Mouse (Mus musculus): ENCODE data around the gene Cracr2a. TPM values are rescaled to one million over a fixed set of nuclear protein-coding genes. Genes with fewer than 3 reads are reported as not detected.
A peak's percentile ranks its signal among the peaks of the same experiment; 100 is the strongest.

The Cracr2a gene
- polyA plus RNA-seq, 1 experiment from 2014 or later, result 1.5 TPM

GRCm38 (mm10) chr6:127577688-127578087, 16.6 kb downstream of the Cracr2a start:
- Histone ChIP-seq H3K4me3 (ENCODE audit: low read length) (no peak overlapping the region), H3K4me1 (ENCODE audit: control insufficient read depth, insufficient read depth, low read length) (peaks cover 28% of the 10 kb centered on the region), H3K9ac (ENCODE audit: low read depth, low read length) (no peak overlapping the region), H3K27me3 (ENCODE audit: control insufficient read depth, insufficient read depth, low read length) (no peaks in the 10 kb centered on the region; the same call in 1 of the 2 replicates), H3K27ac (ENCODE audit: low read depth, low read length) (no peak overlapping the region), H3K36me3 (ENCODE audit: control insufficient read depth, insufficient read depth, low read length) (no peaks in the 10 kb centered on the region), H3K9me3 (ENCODE audit: control insufficient read depth, low read length) (no peaks in the 10 kb centered on the region), H3K4me2 (replicated peaks; ENCODE audit: low read depth, low read length) (no peak overlapping the region)
- ATAC-seq (ENCODE audit: low FRiP score, low TSS enrichment), result no peak
- WGBS, result 56% methylated on average over 4 of the region's 4 CpGs

DNA sequence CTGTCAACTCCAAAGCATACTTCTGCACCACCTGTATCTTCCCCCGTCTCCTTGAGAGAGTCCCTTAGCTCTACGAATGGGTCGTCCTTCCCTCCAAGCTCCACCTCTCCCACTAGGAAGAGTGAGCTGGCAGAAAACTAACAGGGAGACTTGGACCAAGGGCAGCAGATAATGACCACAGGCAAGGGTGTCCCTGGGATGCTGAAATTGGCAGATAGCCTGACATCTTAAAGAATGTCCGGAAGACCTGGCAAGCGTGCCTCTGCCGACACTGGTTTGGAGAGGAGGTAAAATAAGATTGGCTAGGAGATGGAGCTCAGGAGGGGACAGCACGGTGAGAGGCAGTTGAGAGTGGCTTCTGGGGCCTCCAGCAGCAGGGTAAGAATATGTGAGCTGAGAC, 17.2 kb downstream of the Cracr2a start:
- H3K9me3 ChIP-seq (ENCODE audit: control insufficient read depth, low read length), result no peaks in the 10 kb centered on the region
- H3K27ac ChIP-seq (ENCODE audit: low read depth, low read length), result no peak overlapping the region
- peaks cover 28% of the 10 kb centered on the region for H3K4me1 ChIP-seq (ENCODE audit: control insufficient read depth, insufficient read depth, low read length)
- H3K36me3 ChIP-seq (ENCODE audit: control insufficient read depth, insufficient read depth, low read length), result no peaks in the 10 kb centered on the region
- H3K4me3 ChIP-seq (ENCODE audit: low read length), result no peak overlapping the region
- ATAC-seq (ENCODE audit: low FRiP score, low TSS enrichment), result 0 out of 2 replicates have a peak, but pooled peaks have one; percentile 1
- no peaks in the 10 kb centered on the region; the same call in 1 of the 2 replicates for H3K27me3 ChIP-seq (ENCODE audit: control insufficient read depth, insufficient read depth, low read length)
- no peak overlapping the region for H3K4me2 ChIP-seq (replicated peaks; ENCODE audit: low read depth, low read length)
- WGBS, result 33% methylated on average over 7 of the region's 7 CpGs
- no peak overlapping the region for H3K9ac ChIP-seq (ENCODE audit: low read depth, low read length)

- peak; percentile 73 for ATAC-seq (ENCODE audit: low FRiP score, low TSS enrichment)
- Histone ChIP-seq H3K4me3 (ENCODE audit: low read length) (no peak overlapping the region), H3K4me2 (replicated peaks; ENCODE audit: low read depth, low read length) (no peak overlapping the region), H3K9me3 (ENCODE audit: control insufficient read depth, low read length) (no peaks in the 10 kb centered on the region), H3K4me1 (ENCODE audit: control insufficient read depth, insufficient read depth, low read length) (peaks cover 28% of the 10 kb centered on the region), H3K27ac (ENCODE audit: low read depth, low read length) (no peak overlapping the region), H3K36me3 (ENCODE audit: control insufficient read depth, insufficient read depth, low read length) (no peaks in the 10 kb centered on the region), H3K9ac (ENCODE audit: low read depth, low read length) (no peak overlapping the region), H3K27me3 (ENCODE audit: control insufficient read depth, insufficient read depth, low read length) (no peaks in the 10 kb centered on the region; the same call in 1 of the 2 replicates)
- 4% methylated on average over 5 of the region's 5 CpGs for WGBS
Measured at GRCm38 (mm10) chr6:127578810-127579209, 17.7 kb downstream of the Cracr2a start.

DNA sequence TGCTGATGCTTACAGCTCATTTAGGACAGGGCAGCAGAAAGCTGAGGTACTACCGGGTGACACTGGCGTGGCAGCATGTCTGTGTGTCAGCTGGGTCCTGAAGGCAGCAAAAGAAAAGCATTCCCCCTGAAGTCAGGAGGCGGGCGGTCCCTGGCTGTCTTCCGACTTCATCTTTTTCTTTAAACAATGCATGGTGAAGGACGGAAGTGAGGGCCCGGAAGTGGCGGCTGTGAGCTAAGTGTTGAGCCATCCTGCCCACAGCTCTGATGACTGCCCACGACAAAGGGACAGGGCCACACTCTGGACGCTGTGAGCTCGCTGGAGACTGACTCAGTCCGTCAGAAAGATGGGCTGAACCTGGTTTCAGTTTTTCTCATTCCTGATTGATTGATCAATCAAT, 20.8 kb downstream of the Cracr2a start:
- 0 out of 2 replicates have a peak, but pooled peaks have one; percentile 4 for ATAC-seq (ENCODE audit: low FRiP score, low TSS enrichment)
- Histone ChIP-seq H3K9ac (ENCODE audit: low read depth, low read length) (peak overlapping the region; percentile 37; the same call in 1 of the 2 replicates), H3K4me3 (ENCODE audit: low read length) (peak overlapping the region; percentile 14; the same call in 1 of the 2 replicates), H3K9me3 (ENCODE audit: control insufficient read depth, low read length) (no peaks in the 10 kb centered on the region), H3K36me3 (ENCODE audit: control insufficient read depth, insufficient read depth, low read length) (no peaks in the 10 kb centered on the region), H3K27ac (ENCODE audit: low read depth, low read length) (no peak overlapping the region), H3K27me3 (ENCODE audit: control insufficient read depth, insufficient read depth, low read length) (no peaks in the 10 kb centered on the region; the same call in 1 of the 2 replicates), H3K4me2 (replicated peaks; ENCODE audit: low read depth, low read length) (peak overlapping the region; percentile 43), H3K4me1 (ENCODE audit: control insufficient read depth, insufficient read depth, low read length) (peaks cover 28% of the 10 kb centered on the region)
- 54% methylated on average over 12 of the region's 12 CpGs for WGBS

- peak; percentile 51 for ATAC-seq (ENCODE audit: low FRiP score, low TSS enrichment)
- no peak overlapping the region for H3K27ac ChIP-seq (ENCODE audit: low read depth, low read length)
Measured at GRCm38 (mm10) chr6:127582391-127583176, 21.4 kb downstream of the Cracr2a start.

GRCm38 (mm10) chr6:127591467-127591866, 30.3 kb downstream of the Cracr2a start:
- H3K9ac ChIP-seq (ENCODE audit: low read depth, low read length), result no peak overlapping the region
- H3K4me1 ChIP-seq (ENCODE audit: control insufficient read depth, insufficient read depth, low read length), result no peaks in the 10 kb centered on the region
- 75% methylated on average over 3 of the region's 3 CpGs for WGBS
- no peaks in the 10 kb centered on the region for H3K27me3 ChIP-seq (ENCODE audit: control insufficient read depth, insufficient read depth, low read length)
- H3K27ac ChIP-seq (ENCODE audit: low read depth, low read length), result no peak overlapping the region
- H3K36me3 ChIP-seq (ENCODE audit: control insufficient read depth, insufficient read depth, low read length), result no peaks in the 10 kb centered on the region
- ATAC-seq (ENCODE audit: low FRiP score, low TSS enrichment), result no peak
- H3K4me2 ChIP-seq (replicated peaks; ENCODE audit: low read depth, low read length), result no peak overlapping the region
- H3K4me3 ChIP-seq (ENCODE audit: low read length), result no peak overlapping the region
- no peaks in the 10 kb centered on the region for H3K9me3 ChIP-seq (ENCODE audit: control insufficient read depth, low read length)

More at GRCm38 (mm10) chr6:127582391-127583176, 21.4 kb downstream of the Cracr2a start:
- H3K4me2 ChIP-seq (replicated peaks; ENCODE audit: low read depth, low read length), result peak overlapping the region; percentile 43
- 3% methylated on average over 15 of the region's 15 CpGs for WGBS
- peak overlapping the region; percentile 14; the same call in 1 of the 2 replicates for H3K4me3 ChIP-seq (ENCODE audit: low read length)
- H3K27me3 ChIP-seq (ENCODE audit: control insufficient read depth, insufficient read depth, low read length), result no peaks in the 10 kb centered on the region; the same call in 1 of the 2 replicates
- H3K4me1 ChIP-seq (ENCODE audit: control insufficient read depth, insufficient read depth, low read length), result peaks cover 28% of the 10 kb centered on the region
- no peaks in the 10 kb centered on the region for H3K36me3 ChIP-seq (ENCODE audit: control insufficient read depth, insufficient read depth, low read length)
- peak overlapping the region; percentile 37; the same call in 1 of the 2 replicates for H3K9ac ChIP-seq (ENCODE audit: low read depth, low read length)
- H3K9me3 ChIP-seq (ENCODE audit: control insufficient read depth, low read length), result no peaks in the 10 kb centered on the region

DNA sequence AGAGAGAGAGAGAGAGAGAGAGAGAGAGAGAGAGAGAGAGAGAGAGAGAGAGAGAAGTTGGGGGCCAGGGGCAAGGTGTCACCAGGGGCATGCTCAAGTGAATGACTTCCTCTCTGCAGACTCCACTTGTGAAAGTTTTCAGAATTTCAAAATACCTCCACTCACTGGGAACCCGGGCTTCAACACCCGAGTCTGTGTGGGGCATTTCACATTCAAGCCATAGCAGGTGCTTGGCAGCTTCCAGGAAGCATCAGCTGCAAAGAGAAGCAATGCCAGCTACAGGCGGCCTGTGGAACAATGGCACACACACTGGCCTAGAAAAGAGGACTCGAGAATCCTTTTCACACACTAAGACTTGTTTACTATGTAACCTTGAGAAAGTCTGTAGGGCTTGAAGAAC, 32.3 kb downstream of the Cracr2a start:
- H3K4me1 ChIP-seq (ENCODE audit: control insufficient read depth, insufficient read depth, low read length), result no peaks in the 10 kb centered on the region
- H3K4me3 ChIP-seq (ENCODE audit: low read length), result no peak overlapping the region
- H3K27me3 ChIP-seq (ENCODE audit: control insufficient read depth, insufficient read depth, low read length), result no peaks in the 10 kb centered on the region
- ATAC-seq (ENCODE audit: low FRiP score, low TSS enrichment), result no peak
- no peaks in the 10 kb centered on the region for H3K36me3 ChIP-seq (ENCODE audit: control insufficient read depth, insufficient read depth, low read length)
- H3K4me2 ChIP-seq (replicated peaks; ENCODE audit: low read depth, low read length), result no peak overlapping the region
- no peaks in the 10 kb centered on the region for H3K9me3 ChIP-seq (ENCODE audit: control insufficient read depth, low read length)
- no peak overlapping the region for H3K9ac ChIP-seq (ENCODE audit: low read depth, low read length)
- 62% methylated on average over 4 of the region's 4 CpGs for WGBS
- H3K27ac ChIP-seq (ENCODE audit: low read depth, low read length), result no peak overlapping the region

DNA sequence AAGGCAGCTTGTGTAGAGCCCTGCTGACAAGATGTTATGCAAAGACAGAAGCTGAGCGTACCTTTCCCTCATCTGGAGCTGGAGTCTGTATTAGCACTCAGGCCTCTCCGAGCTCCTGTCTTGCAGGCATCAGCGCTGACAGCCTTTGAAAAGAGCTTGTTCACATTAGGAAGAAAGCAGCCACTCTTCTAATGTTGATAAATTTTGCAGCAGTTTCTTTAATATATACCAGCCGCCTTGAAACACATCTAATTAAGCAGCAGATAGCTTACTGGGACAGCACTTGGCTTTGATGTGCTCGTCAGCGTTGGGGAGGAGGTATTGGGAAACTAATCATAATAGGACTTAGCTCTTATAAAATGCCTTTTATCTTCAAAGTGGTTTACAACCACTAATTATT, 38.1 kb downstream of the Cracr2a start:
- H3K36me3 ChIP-seq (ENCODE audit: control insufficient read depth, insufficient read depth, low read length), result no peaks in the 10 kb centered on the region
- no peak overlapping the region for H3K27ac ChIP-seq (ENCODE audit: low read depth, low read length)
- no peak overlapping the region for H3K4me3 ChIP-seq (ENCODE audit: low read length)
- 41% methylated on average over 6 of the region's 6 CpGs for WGBS
- no peak for ATAC-seq (ENCODE audit: low FRiP score, low TSS enrichment)
- no peaks in the 10 kb centered on the region for H3K27me3 ChIP-seq (ENCODE audit: control insufficient read depth, insufficient read depth, low read length)
- H3K4me1 ChIP-seq (ENCODE audit: control insufficient read depth, insufficient read depth, low read length), result no peaks in the 10 kb centered on the region
- H3K4me2 ChIP-seq (replicated peaks; ENCODE audit: low read depth, low read length), result no peak overlapping the region
- H3K9ac ChIP-seq (ENCODE audit: low read depth, low read length), result no peak overlapping the region
- H3K9me3 ChIP-seq (ENCODE audit: control insufficient read depth, low read length), result no peaks in the 10 kb centered on the region

Measured in kidney, embryonic 14.5 days (tissue).